Mouse (Mus musculus) CD8-positive naive resting alpha-beta T cell, adult 57 days (primary cell): ENCODE measurements around the gene Actl11. TPM values are rescaled to one million over a fixed set of nuclear protein-coding genes. Genes with fewer than 3 reads are reported as not detected.

Source experiments
- total RNA-seq: library from RNA; stranded (reverse); gene quantifications from one replicate; pipeline ENCODE4 v1.2.4, GENCODE M21; 2023

Gene Actl11
- total RNA-seq, result not detected

DNA sequence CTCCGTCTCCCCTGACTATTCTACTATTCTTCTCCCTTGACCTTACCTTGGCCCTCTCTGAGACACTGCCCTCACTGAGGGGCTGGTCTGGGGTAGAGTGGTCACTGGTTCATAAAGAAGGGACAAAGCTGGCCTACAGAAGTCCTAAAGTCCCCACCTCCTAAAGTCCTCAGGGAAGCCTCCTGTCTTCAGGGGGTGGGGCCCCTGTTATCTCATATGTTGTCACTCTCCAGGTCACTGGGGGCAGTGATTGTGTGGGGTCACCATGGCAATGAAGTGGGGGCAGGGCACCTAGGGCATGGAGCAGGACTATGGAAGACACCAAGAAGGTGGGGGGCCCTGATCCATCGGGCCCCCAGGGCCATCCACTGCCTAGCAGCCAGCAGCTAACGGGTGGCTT, at the start of gene Actl11:
Gene Actl11, plus strand, starts transcription at position 301 of the 400 bp plus-strand sequence.

DNA sequence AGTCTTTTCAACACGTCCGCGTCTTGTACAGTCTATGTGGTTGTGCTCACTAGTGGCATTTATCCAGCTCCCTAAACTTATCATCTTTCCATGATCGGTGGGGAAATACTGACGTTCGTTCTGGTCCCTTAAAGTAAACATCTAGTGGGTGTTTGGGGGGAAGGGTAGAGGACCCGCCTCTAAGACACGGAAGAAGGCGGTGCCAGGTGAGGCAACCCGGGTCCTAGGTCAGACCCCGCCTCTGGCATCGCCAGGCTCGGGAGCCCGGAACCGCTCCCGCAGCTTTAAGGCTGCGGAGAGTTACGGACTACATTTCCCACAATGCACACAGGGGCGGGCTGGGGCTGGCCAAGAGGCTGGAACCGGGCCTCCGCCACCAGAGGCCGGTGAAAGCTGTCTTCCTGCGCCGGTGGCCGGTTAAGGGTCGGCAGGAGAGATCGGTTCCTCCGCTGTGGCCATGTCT, 40.4 kb upstream of the Actl11 start, which contains the start of gene Mon1a:
Gene Mon1a, plus strand, starts transcription at position 348 of the 463 bp plus-strand sequence.

DNA sequence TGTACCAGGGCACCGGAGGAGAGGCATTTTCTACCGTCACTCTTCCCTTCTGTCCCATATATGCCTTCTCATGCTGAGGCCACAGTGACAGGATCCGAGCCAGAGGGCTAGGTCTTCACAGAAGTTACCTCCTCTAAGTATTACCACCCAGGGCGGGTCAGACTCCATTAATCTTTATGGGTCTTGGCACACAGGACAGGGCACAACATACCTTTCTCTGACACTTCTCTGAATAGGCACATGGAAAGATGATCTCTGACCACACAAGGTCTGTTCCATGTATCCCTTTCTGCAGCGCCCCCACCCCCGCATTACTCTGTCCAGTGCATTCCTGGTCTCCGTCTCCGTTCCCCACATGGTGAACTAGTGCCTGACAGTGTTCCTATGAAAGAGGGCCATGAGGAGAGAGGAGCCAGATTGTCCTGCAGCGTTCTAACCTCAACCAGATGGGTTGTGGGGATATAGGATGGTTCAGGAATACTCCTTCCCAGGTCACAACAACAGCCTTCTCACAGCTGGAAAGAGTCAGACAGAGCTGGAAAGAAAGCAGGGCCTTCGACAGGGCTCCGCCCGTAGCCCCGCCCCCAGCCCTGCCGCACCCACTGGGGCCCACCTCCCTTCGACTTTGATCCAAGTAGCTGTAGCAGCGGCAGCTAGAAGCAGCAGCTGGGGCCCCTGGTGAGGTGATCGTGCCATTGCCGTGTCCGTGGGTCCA, 21.9 kb upstream of the Actl11 start, which contains the start of gene Mst1r:
Gene Mst1r, plus strand, starts transcription at position 622 of the 715 bp plus-strand sequence.

DNA sequence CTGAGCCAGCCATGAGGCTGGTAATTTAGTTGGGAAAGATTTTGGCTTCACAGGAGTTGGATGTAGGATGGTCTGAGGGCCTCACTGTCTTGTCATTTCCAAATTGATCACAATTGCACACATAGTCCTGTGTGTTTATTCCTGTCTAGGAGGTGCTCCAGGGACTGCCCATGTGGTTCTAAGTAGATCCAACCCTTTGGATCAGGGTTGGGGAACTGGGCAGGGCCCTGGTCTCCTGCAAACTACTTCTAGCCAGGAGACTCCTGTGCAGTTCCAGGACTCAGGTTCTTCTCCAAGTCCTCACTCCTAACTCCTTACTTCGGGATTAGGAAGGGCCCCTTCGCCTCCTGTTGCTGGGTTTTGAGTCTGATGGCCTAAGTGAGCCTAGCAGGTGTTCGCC, 7.1 kb downstream of the Actl11 start, which contains the start of gene Camkv:
Gene Camkv, plus strand, starts transcription at position 301 of the 400 bp plus-strand sequence.

DNA sequence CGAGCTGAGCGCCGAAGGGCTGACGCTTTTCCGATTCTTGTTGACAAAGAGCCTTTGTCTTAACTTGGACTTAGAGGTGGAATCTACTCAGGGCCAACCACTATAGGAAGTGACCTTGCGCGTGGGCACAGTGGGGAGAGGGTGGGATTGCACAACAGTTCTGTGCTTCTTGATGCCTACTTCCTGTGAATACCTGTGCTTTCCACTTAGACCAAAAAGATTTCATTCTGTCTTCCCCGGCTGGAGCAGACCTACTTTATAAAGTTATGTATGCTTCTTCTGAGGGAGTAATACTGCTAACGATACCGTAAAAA, 21.6 kb downstream of the Actl11 start, which contains the start of gene Traip:
Gene Traip, plus strand, starts transcription at position 215 of the 314 bp plus-strand sequence.

DNA sequence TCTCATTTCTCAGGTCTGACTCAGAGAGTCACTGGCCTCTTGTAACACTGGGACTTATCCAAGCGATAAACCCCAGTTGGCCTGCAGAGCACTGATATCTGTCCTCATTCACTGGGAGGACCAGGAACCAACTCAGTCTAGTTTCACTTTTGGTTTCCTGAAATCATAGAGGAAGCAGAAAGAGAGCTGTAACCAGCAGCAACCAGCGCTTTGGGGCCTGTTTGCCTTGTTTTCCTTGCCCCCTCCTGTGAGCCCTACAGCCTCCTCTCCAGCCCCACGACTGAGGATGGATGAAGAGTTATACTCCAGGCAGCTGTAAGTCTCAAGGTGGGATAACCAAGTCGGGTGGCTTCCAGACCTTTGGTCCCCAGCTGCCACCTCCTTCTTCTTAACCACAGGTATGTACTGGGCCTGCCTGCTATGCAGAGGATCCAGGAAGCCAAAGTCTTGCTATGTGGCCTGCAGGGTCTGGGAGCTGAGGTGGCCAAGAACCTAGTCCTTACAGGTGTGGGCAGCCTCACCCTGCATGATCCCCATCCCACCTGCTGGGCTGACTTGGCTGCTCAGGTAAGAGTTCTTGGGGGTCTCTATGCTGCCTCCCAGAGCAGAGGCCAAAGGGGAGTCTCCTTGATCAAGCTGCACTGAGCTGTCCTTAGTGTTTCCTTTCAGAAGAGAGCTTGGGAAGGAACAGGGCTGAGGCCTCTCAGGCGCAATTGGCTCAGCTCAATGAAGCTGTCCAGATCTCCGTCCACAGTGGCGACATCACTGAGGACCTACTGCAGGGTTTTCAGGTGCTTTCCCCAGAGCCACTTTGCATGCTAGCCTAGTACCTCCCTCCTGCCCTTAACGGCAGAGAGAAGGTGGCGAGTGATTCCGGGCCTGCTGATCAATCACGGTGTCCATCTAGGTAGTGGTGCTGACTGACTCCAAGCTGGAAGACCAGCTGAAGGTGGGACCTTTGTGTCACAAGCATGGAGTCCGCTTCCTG, 47.4 kb downstream of the Actl11 start, which contains the start of gene Uba7:
Gene Uba7, plus strand, starts transcription at position 107 of the 988 bp plus-strand sequence.

Other genes with a start within 250 kb of the Actl11 start
- 1.3 TPM for gene Gnat1, start 248.8 kb upstream of the Actl11 start, total RNA-seq
- gene Sema3f, start 218.0 kb upstream of the Actl11 start, total RNA-seq, result 0.86 TPM
- 256 TPM for gene Rbm5, start 157.5 kb upstream of the Actl11 start, total RNA-seq
- gene Rbm6, start 55.2 kb upstream of the Actl11 start, total RNA-seq, result 129 TPM
- 16.2 TPM for gene Mon1a, start 40.3 kb upstream of the Actl11 start, total RNA-seq
- gene Mst1r, start 21.6 kb upstream of the Actl11 start, total RNA-seq, result 0.15 TPM
- not detected for gene Camkv, start 7.2 kb downstream of the Actl11 start, total RNA-seq
- gene Traip, start 21.7 kb downstream of the Actl11 start, total RNA-seq, result 5.8 TPM
- gene Uba7, start 47.0 kb downstream of the Actl11 start, total RNA-seq, result 196 TPM
- 1.4 TPM for gene Gm20661, start 54.6 kb downstream of the Actl11 start, total RNA-seq
- not detected for gene Inka1, start 57.4 kb downstream of the Actl11 start, total RNA-seq
- 2.4 TPM for gene Cdhr4, start 64.0 kb downstream of the Actl11 start, total RNA-seq
- gene Gm20662, start 67.9 kb downstream of the Actl11 start, total RNA-seq, result 1.9 TPM
- 145 TPM for gene Ip6k1, start 74.0 kb downstream of the Actl11 start, total RNA-seq
- 21.2 TPM for gene Gmppb, start 120.8 kb downstream of the Actl11 start, total RNA-seq
- gene Amigo3, start 124.7 kb downstream of the Actl11 start, total RNA-seq, result 7.0 TPM
- 0.52 TPM for gene Mst1, start 152.0 kb downstream of the Actl11 start, total RNA-seq
- gene Rnf123, start 154.9 kb downstream of the Actl11 start, total RNA-seq, result 181 TPM
- 111 TPM for gene Apeh, start 166.1 kb downstream of the Actl11 start, total RNA-seq